Mouse (Mus musculus) megakaryocyte, embryonic 14.5 days (primary cell): ENCODE data around the gene Gm20388.

Experiments used
- FLI1 ChIP-seq: IDR thresholded peaks from 2 replicates; pipeline ENCODE4 v1.6.1; 2012; ENCODE audit warnings: low read length, inconsistent platforms, mixed read lengths
- GATA1 ChIP-seq: IDR thresholded peaks from 3 replicates; pipeline ENCODE4 v1.6.1; 2012; ENCODE audit warnings: mixed read lengths, low read length, inconsistent platforms, borderline replicate concordance

DNA sequence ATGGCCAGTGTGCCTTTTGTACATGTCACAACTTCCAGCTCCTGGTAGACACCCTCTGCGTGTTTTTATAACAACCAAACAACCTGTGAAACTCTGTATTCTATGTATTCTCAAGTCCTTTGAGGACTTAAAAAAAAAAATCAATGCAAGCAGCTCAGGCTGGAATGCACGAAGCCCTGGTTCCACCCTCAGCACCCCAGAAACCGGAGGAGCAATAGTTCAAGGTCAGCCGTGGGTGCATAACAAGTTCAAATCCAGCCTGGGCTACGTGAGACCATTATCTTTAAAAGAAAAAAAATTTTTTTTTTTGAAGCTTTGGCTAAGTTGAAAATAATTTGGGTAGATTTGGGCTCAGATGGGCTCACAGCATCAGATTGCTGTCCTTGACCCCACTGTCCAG is 353.2 kb downstream of the Gm20388 start:
- TF ChIP-seq GATA1 (no peak), FLI1 (no peak)
